Mouse (Mus musculus) midbrain, embryonic 14.5 days (tissue): ENCODE data around the gene Kdm4a. TPM values are rescaled to one million over a fixed set of nuclear protein-coding genes. Genes with fewer than 3 reads are reported as not detected.

Source experiments
- ATAC-seq: fragments of 200-750 bp; cut with Nextera tagmentation; 2 replicates; pipeline ENCODE4 v1.8.0; 2017; ENCODE audit warnings: moderate number of reproducible peaks, moderate library complexity; ENCODE audit not compliant: low FRiP score, low TSS enrichment
- DNase-seq: peaks from one replicate; pipeline ENCODE4 v3.0.0-alpha.2; 2015
- H3K27ac ChIP-seq: fragments of 300-500 bp; sonication (generic); replicated peaks from 2 replicates; pipeline ENCODE4 v1.5.1; 2014; ENCODE audit warnings: mild to moderate bottlenecking, low read depth, low read length, moderate library complexity
- H3K27me3 ChIP-seq: fragments of 300-500 bp; sonication (generic); 2 replicates; pipeline ENCODE4 v1.6.1; 2014; ENCODE audit warnings: low read length, control low read depth, mixed read lengths; ENCODE audit not compliant: control insufficient read depth, insufficient read depth
- H3K36me3 ChIP-seq: fragments of 300-500 bp; sonication (generic); 2 replicates; pipeline ENCODE4 v1.6.1; 2014; ENCODE audit warnings: low read length, control low read depth; ENCODE audit not compliant: control insufficient read depth, insufficient read depth
- H3K4me1 ChIP-seq: fragments of 300-500 bp; sonication (generic); 2 replicates; pipeline ENCODE4 v1.6.1; 2014; ENCODE audit warnings: mild to moderate bottlenecking, antibody characterized with exemption, low read length, control low read depth; ENCODE audit not compliant: control insufficient read depth, insufficient read depth
- H3K4me2 ChIP-seq: fragments of 300-500 bp; sonication (generic); 2 replicates; pipeline ENCODE4 v1.6.1; 2014; ENCODE audit warnings: mild to moderate bottlenecking, low read length, moderate library complexity
- H3K4me3 ChIP-seq: fragments of 300-500 bp; sonication (generic); replicated peaks from 2 replicates; pipeline ENCODE4 v1.5.1; 2014; ENCODE audit warnings: low read depth, low read length
- H3K9ac ChIP-seq: fragments of 300-500 bp; sonication (generic); replicated peaks from 2 replicates; pipeline ENCODE4 v1.6.1; 2014; ENCODE audit warnings: mild to moderate bottlenecking, low read length, moderate library complexity
- H3K9me3 ChIP-seq: fragments of 300-500 bp; sonication (generic); 2 replicates; pipeline ENCODE4 v1.6.1; 2016; ENCODE audit warnings: low read length, control low read depth, mixed read lengths; ENCODE audit not compliant: control insufficient read depth
- WGBS: fragments of 180-500 bp; shearing (Covaris S2); extraction: QIAGEN DNeasy Blood & Tissue Kit; methylation state at CpG from one replicate; pipeline ENCODE4 v1.1.7; 2014; 5-methylcytosine and 5-hydroxymethylcytosine counted together
- microRNA-seq: library from miRNA; unstranded; fragments of <30 nt; microRNA quantifications from one replicate; pipeline ENCODE4, GENCODE M21; 2016
- polyA plus RNA-seq: library from polyadenylated mRNA; unstranded; fragments of >200 nt; fragmentation: Nextera tagmentation; extraction: Ambion mirVana; gene quantifications from 2 replicates; pipeline ENCODE4 v1.2.1, GENCODE M21; 2014

The Kdm4a gene
- polyA plus RNA-seq, 1 experiment from 2014 or later: 62.5 TPM

GRCm38 (mm10) chr4:118098571-118098970 is 81.3 kb downstream of the Kdm4a start:
- 97% methylated on average over 6 of the region's 6 CpGs for WGBS
- Histone ChIP-seq H3K4me3 (no peak overlapping the region), H3K9me3 (no peaks in the 10 kb centered on the region), H3K27ac (no peak overlapping the region), H3K27me3 (no peaks in the 10 kb centered on the region), H3K4me1 (no peaks in the 10 kb centered on the region), H3K9ac (no peak overlapping the region), H3K4me2 (no peak overlapping the region), H3K36me3 (no peaks in the 10 kb centered on the region)
- no peak for ATAC-seq
- DNase-seq: no peak

- ATAC-seq (no peak), DNase-seq (no peak)
- no peak overlapping the region for H3K4me3 ChIP-seq
- no peaks in the 10 kb centered on the region for H3K36me3 ChIP-seq
- 83% methylated on average over 6 of the region's 6 CpGs for WGBS
- H3K27ac ChIP-seq: no peak overlapping the region
- no peak overlapping the region for H3K4me2 ChIP-seq
- no peaks in the 10 kb centered on the region for H3K4me1 ChIP-seq
- no peaks in the 10 kb centered on the region for H3K9me3 ChIP-seq
- no peaks in the 10 kb centered on the region for H3K27me3 ChIP-seq
- H3K9ac ChIP-seq: no peak overlapping the region
These were observed 83.8 kb downstream of the Kdm4a start for GRCm38 (mm10) chr4:118096069-118096468.

GRCm38 (mm10) chr4:118092784-118093457 is 86.9 kb downstream of the Kdm4a start:
- H3K9me3 ChIP-seq: no peaks in the 10 kb centered on the region
- ATAC-seq: no peak
- no peak overlapping the region for H3K4me3 ChIP-seq
- H3K27me3 ChIP-seq: no peaks in the 10 kb centered on the region
- no peak for DNase-seq
- no peaks in the 10 kb centered on the region for H3K36me3 ChIP-seq
- WGBS: 96% methylated on average over 11 of the region's 11 CpGs
- H3K27ac ChIP-seq: no peak overlapping the region
- no peak overlapping the region for H3K9ac ChIP-seq
- no peaks in the 10 kb centered on the region for H3K4me1 ChIP-seq
- no peak overlapping the region for H3K4me2 ChIP-seq

GRCm38 (mm10) chr4:118090449-118090848 is 89.4 kb downstream of the Kdm4a start:
- WGBS: 94% methylated on average over 11 of the region's 11 CpGs
- Histone ChIP-seq H3K4me3 (no peak overlapping the region), H3K36me3 (no peaks in the 10 kb centered on the region), H3K9me3 (no peaks in the 10 kb centered on the region), H3K27ac (no peak overlapping the region), H3K4me2 (no peak overlapping the region), H3K4me1 (no peaks in the 10 kb centered on the region), H3K27me3 (no peaks in the 10 kb centered on the region), H3K9ac (no peak overlapping the region)
- no peak for DNase-seq
- no peak for ATAC-seq

- H3K27me3 ChIP-seq: no peaks in the 10 kb centered on the region
- H3K9ac ChIP-seq: no peak overlapping the region
- WGBS: 63% methylated on average over 9 of the region's 9 CpGs
- H3K4me3 ChIP-seq: no peak overlapping the region
- no peaks in the 10 kb centered on the region for H3K4me1 ChIP-seq
- no peak for ATAC-seq
- no peak overlapping the region for H3K4me2 ChIP-seq
- DNase-seq: peak; percentile 51
- no peak overlapping the region for H3K27ac ChIP-seq
- H3K36me3 ChIP-seq: no peaks in the 10 kb centered on the region
- no peaks in the 10 kb centered on the region for H3K9me3 ChIP-seq
These were observed 89.9 kb downstream of the Kdm4a start for GRCm38 (mm10) chr4:118089939-118090338.

GRCm38 (mm10) chr4:118088771-118089170 is 91.1 kb downstream of the Kdm4a start:
- WGBS: 94% methylated on average over 2 of the region's 2 CpGs
- Histone ChIP-seq H3K27ac (no peak overlapping the region), H3K4me2 (no peak overlapping the region), H3K36me3 (no peaks in the 10 kb centered on the region), H3K27me3 (no peaks in the 10 kb centered on the region), H3K9me3 (no peaks in the 10 kb centered on the region), H3K9ac (no peak overlapping the region), H3K4me3 (no peak overlapping the region), H3K4me1 (no peaks in the 10 kb centered on the region)
- DNase-seq (no peak), ATAC-seq (no peak)

Small RNA genes lying within 50 kb of the gene (microRNA-seq; reads per million reads assigned to microRNA genes)
- 2.5 reads per million, percentile 17 among the genes with 10 or more reads in this experiment for gene Mir7226

Other genes with a start within 250 kb of the Kdm4a start
- gene St3gal3, start 45.1 kb downstream of the Kdm4a start, polyA plus RNA-seq: 9.3 and 20.1 TPM in 2 replicates
- 69.5 and 73.4 TPM in 2 replicates for gene Ptprf, start 111.4 kb upstream of the Kdm4a start, polyA plus RNA-seq
- gene Szt2, start 229.2 kb upstream of the Kdm4a start, polyA plus RNA-seq: 13.2 and 14.7 TPM in 2 replicates
- gene Med8, start 229.3 kb upstream of the Kdm4a start, polyA plus RNA-seq: 89.6 and 109 TPM in 2 replicates
- 14.0 and 25.0 TPM in 2 replicates for gene Elovl1, start 248.1 kb upstream of the Kdm4a start, polyA plus RNA-seq